Mouse (Mus musculus): Measurements from ENCODE around the gene Txnrd3. TPM values are rescaled to one million over a fixed set of nuclear protein-coding genes. Genes with fewer than 3 reads are reported as not detected.
A peak's percentile ranks its signal among the peaks of the same experiment; 100 is the strongest.

Gene Txnrd3
- polyA plus RNA-seq, 2 experiments, result 6.7 to 11.6 TPM

DNA sequence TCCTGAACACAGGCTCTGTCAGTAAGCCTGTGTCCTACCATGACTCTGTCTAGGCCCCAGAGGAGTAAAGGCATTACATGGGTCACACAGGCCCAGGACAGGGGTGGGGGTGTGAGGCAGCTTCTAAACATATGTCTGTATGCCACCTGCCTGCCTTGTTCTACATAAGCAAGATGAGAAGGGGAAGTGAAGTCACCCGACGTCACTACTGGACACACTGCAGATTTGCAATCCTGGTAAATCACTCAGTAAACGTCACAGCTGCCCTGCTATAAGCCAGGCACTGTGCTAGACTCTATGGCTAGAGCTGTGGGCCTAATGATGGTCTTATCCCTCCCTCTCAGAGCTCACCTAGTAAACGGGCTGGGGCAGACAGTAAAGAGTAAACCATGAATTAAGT is 5.8 kb upstream of the Txnrd3 start:
- Histone ChIP-seq H3K4me3 (replicated peaks; ENCODE audit: low read length) (no peak overlapping the region), H3K36me3 (ENCODE audit: control insufficient read depth, insufficient read depth, low read length) (no peaks in the 10 kb centered on the region), H3K27me3 (ENCODE audit: control insufficient read depth, insufficient read depth, low read length) (no peaks in the 10 kb centered on the region), H3K4me1 (ENCODE audit: control insufficient read depth, insufficient read depth, low read length) (0 out of 2 replicates have a peak, but pooled peaks cover 2% of the 10 kb centered on the region), H3K4me2 (replicated peaks; ENCODE audit: low read depth, low read length, severe bottlenecking) (no peak overlapping the region), H3K9me3 (ENCODE audit: control insufficient read depth, low read length) (no peaks in the 10 kb centered on the region), H3K27ac (replicated peaks; ENCODE audit: low read depth, low read length) (no peak overlapping the region), H3K9ac (ENCODE audit: low read depth, low read length, severe bottlenecking) (no peak overlapping the region)
- DNase-seq (ENCODE audit: low spot score) (no peak), ATAC-seq (ENCODE audit: low FRiP score, low read depth) (no peak)
- no peak for TF ChIP-seq POLR2A (IDR thresholded peaks at IDR 0.05; ENCODE audit: borderline replicate concordance, extremely low read depth, insufficient read depth, insufficient read length)
- 70% methylated on average over 4 of the region's 4 CpGs for WGBS

DNA sequence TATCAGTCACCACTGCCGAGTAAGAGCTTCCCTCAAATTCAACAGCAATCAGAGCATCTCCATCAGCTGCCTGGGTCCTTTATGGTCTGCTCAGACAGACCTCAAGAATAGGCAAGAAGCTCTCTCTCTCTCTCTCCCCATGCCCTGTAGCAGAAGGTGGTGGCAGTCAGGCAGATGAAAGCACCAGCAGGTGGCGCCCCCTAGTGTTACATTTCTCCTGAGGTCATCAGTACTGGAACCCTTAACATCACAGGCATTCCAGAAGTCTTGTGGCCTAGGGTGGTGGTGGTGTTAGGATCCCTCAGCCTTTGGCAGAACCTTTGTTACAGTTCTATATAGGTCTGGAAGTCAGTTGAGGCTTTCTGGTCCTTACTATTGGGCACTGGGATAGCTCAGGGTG is 4.8 kb upstream of the Txnrd3 start:
- TF ChIP-seq POLR2A (IDR thresholded peaks at IDR 0.05; ENCODE audit: borderline replicate concordance, extremely low read depth, insufficient read depth, insufficient read length), result no peak
- H3K4me1 ChIP-seq (ENCODE audit: control insufficient read depth, insufficient read depth, low read length), result 0 out of 2 replicates have a peak, but pooled peaks cover 2% of the 10 kb centered on the region
- no peaks in the 10 kb centered on the region for H3K9me3 ChIP-seq (ENCODE audit: control insufficient read depth, low read length)
- H3K9ac ChIP-seq (ENCODE audit: low read depth, low read length, severe bottlenecking), result no peak overlapping the region
- H3K27me3 ChIP-seq (ENCODE audit: control insufficient read depth, insufficient read depth, low read length), result no peaks in the 10 kb centered on the region
- DNase-seq (ENCODE audit: low spot score) (no peak), ATAC-seq (ENCODE audit: low FRiP score, low read depth) (no peak)
- no peaks in the 10 kb centered on the region for H3K36me3 ChIP-seq (ENCODE audit: control insufficient read depth, insufficient read depth, low read length)
- no peak overlapping the region for H3K4me3 ChIP-seq (replicated peaks; ENCODE audit: low read length)
- WGBS, result 23% methylated on average over 2 of the region's 2 CpGs
- H3K4me2 ChIP-seq (replicated peaks; ENCODE audit: low read depth, low read length, severe bottlenecking), result no peak overlapping the region
- no peak overlapping the region for H3K27ac ChIP-seq (replicated peaks; ENCODE audit: low read depth, low read length)

DNA sequence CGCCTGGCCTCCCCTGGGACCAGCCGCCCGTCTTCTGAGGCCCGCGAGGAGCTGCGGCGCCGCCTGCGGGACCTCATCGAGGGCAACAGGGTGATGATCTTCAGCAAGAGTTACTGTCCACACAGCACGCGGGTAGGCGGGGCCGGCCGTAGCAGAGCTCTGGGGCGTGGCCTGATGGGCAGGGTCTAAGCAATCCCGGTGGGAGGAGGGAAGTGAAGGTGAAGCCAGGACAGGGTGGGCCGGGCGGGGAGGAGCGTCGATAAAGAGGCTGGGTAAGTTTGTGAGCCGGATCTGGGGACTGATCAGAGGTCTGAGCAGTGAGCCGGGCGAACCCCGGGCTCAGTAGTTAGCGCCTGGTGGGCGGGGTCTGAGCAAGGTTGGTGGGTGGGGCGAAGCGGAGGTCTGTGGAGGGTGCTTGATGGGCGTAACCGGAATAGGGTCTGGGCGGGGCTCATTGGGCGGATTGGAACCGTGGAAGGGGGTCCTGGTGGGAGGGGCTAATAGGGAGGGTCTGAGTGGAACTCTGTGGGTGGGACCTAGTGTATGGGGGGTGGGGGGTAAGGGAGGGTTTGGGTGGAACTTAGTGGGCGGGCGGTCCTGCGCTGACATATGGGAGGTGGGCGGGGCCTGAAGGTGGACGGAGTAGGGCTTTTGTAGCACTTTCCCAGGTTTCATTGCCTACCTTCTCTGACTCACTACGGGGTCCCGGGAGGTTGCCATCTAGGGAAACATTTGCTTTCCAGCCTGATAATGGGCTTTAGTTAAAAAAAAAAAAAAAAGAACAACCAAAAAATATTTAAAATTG is 685 bp downstream of the Txnrd3 start:
- under 1% methylated on average over 31 of the region's 41 CpGs for WGBS
- TF ChIP-seq POLR2A (IDR thresholded peaks at IDR 0.05; ENCODE audit: borderline replicate concordance, extremely low read depth, insufficient read depth, insufficient read length), result no peak

DNA sequence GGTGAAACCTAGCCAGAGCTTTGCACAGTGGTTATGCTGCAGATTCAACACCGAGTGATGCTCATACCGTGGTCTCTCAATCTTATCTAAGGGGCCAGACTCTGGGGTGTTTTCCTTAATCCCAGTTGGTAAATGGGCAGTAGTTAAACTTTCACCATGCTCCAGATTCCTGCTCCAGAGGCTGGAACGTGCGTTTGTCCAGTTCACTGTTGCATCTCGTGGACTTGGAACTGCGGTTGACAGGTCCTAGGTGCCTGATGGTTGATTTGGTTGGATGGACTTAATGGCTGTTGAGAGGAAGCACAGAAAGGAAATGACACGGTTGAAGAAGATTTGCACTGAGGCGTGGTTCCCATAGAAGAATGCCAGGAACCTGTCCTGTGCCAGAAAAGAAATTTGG is 6.1 kb downstream of the Txnrd3 start:
- no peak for ATAC-seq (ENCODE audit: low FRiP score, low read depth)
- Histone ChIP-seq H3K4me3 (replicated peaks; ENCODE audit: low read length) (no peak overlapping the region), H3K4me1 (ENCODE audit: control insufficient read depth, insufficient read depth, low read length) (no peaks in the 10 kb centered on the region), H3K4me2 (replicated peaks; ENCODE audit: low read depth, low read length, severe bottlenecking) (no peak overlapping the region), H3K9me3 (ENCODE audit: control insufficient read depth, low read length) (no peaks in the 10 kb centered on the region), H3K9ac (ENCODE audit: low read depth, low read length, severe bottlenecking) (no peak overlapping the region), H3K36me3 (ENCODE audit: control insufficient read depth, insufficient read depth, low read length) (no peaks in the 10 kb centered on the region), H3K27ac (replicated peaks; ENCODE audit: low read depth, low read length) (no peak overlapping the region), H3K27me3 (ENCODE audit: control insufficient read depth, insufficient read depth, low read length) (no peaks in the 10 kb centered on the region)
- DNase-seq (ENCODE audit: low spot score), result no peak
- 89% methylated on average over 8 of the region's 8 CpGs for WGBS
- no peak for TF ChIP-seq POLR2A (IDR thresholded peaks at IDR 0.05; ENCODE audit: borderline replicate concordance, extremely low read depth, insufficient read depth, insufficient read length)

More for the DNA sequence above, 685 bp downstream of the Txnrd3 start:
- DNase-seq (ENCODE audit: low spot score) (peak; percentile 92), ATAC-seq (ENCODE audit: low FRiP score, low read depth) (peak; percentile 93)
- H3K9me3 ChIP-seq (ENCODE audit: control insufficient read depth, low read length), result no peaks in the 10 kb centered on the region
- H3K9ac ChIP-seq (ENCODE audit: low read depth, low read length, severe bottlenecking), result peak overlapping the region; percentile 67
- H3K27me3 ChIP-seq (ENCODE audit: control insufficient read depth, insufficient read depth, low read length), result no peaks in the 10 kb centered on the region
- H3K36me3 ChIP-seq (ENCODE audit: control insufficient read depth, insufficient read depth, low read length), result no peaks in the 10 kb centered on the region
- H3K4me1 ChIP-seq (ENCODE audit: control insufficient read depth, insufficient read depth, low read length), result no peaks in the 10 kb centered on the region
- peak overlapping the region; percentile 79 for H3K27ac ChIP-seq (replicated peaks; ENCODE audit: low read depth, low read length)
- H3K4me2 ChIP-seq (replicated peaks; ENCODE audit: low read depth, low read length, severe bottlenecking), result peak overlapping the region; percentile 90
- H3K4me3 ChIP-seq (replicated peaks; ENCODE audit: low read length), result peak overlapping the region; percentile 74

DNA sequence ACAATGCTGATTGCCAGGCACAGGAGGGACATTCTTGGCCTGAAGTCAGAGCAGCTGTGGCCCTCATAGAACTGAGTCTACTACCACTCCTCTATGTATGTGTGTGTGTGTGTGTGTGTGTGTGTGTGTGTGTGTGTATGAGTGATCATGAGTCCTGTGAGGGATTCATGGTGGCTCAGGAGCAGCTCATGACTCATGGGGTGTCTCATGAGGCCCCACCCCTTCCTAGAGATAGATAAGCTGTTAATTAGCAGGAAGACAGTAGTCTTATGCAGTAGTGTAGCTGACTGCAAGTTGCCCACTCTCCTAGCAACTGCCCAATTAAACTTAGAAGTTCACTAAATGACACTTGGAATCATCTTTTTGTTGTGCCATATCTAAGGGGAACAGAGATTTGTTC is 8.0 kb downstream of the Txnrd3 start:
- no peak overlapping the region for H3K4me3 ChIP-seq (replicated peaks; ENCODE audit: low read length)
- TF ChIP-seq POLR2A (IDR thresholded peaks at IDR 0.05; ENCODE audit: borderline replicate concordance, extremely low read depth, insufficient read depth, insufficient read length), result no peak
- no peaks in the 10 kb centered on the region for H3K4me1 ChIP-seq (ENCODE audit: control insufficient read depth, insufficient read depth, low read length)
- H3K9ac ChIP-seq (ENCODE audit: low read depth, low read length, severe bottlenecking), result no peak overlapping the region
- H3K36me3 ChIP-seq (ENCODE audit: control insufficient read depth, insufficient read depth, low read length), result no peaks in the 10 kb centered on the region
- H3K4me2 ChIP-seq (replicated peaks; ENCODE audit: low read depth, low read length, severe bottlenecking), result no peak overlapping the region
- H3K9me3 ChIP-seq (ENCODE audit: control insufficient read depth, low read length), result no peaks in the 10 kb centered on the region
- ATAC-seq (ENCODE audit: low FRiP score, low read depth) (no peak), DNase-seq (ENCODE audit: low spot score) (no peak)
- H3K27ac ChIP-seq (replicated peaks; ENCODE audit: low read depth, low read length), result no peak overlapping the region
- no peaks in the 10 kb centered on the region for H3K27me3 ChIP-seq (ENCODE audit: control insufficient read depth, insufficient read depth, low read length)
